Mouse (Mus musculus): ENCODE results near the gene Lyzl4. TPM values are rescaled to one million over a fixed set of nuclear protein-coding genes. Genes with fewer than 3 reads are reported as not detected.
A peak's percentile ranks its signal among the peaks of the same experiment; 100 is the strongest.

Gene Lyzl4
- total RNA-seq, 2 experiments from 2014 or later = 0.74 to 1.3 TPM

DNA sequence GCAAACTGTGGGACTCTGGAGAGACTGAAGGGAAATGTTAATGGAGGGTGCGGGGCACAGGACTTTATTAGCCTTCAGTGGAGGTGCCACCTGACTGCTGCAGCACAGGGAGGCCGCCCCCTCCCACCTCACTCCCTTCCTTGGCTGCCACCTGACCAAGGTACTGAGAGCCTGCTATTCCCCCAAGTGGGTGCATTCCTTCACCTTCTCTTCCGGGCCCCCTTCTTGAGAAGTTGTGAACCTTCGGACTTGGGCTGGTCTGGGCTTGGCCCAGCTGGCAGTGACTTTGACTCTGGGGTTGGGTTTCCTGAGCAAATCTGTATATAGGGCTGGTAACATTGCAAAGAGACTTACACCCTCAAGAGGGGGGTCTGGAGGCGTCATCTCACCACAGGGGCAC is 14.4 kb upstream of the Lyzl4 start:
- DNase-seq (ENCODE audit: extremely low spot score in 1 of 2, low spot score in 1 of 2) = no peak

DNA sequence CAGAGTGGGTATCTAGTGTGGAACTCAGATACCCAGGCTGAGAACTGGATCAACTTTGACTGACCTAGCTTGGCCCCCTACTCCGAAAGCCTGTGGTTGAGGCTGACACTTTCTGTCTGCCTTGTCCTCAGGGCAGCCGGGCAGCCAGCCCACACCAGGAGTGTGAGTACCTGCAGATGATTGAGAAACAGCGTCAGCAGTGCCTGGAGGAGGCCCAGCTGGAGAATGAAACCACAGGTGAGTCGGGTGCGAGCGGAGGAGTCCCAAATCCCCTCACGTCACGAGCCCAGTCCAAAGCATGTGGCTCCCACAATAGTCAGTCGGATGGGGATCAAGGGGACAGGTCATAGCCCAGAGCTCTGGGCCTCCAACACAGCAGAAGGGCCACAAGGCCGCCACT is 11.8 kb upstream of the Lyzl4 start:
- no peak for DNase-seq (ENCODE audit: extremely low spot score in 1 of 2, low spot score in 1 of 2)

DNA sequence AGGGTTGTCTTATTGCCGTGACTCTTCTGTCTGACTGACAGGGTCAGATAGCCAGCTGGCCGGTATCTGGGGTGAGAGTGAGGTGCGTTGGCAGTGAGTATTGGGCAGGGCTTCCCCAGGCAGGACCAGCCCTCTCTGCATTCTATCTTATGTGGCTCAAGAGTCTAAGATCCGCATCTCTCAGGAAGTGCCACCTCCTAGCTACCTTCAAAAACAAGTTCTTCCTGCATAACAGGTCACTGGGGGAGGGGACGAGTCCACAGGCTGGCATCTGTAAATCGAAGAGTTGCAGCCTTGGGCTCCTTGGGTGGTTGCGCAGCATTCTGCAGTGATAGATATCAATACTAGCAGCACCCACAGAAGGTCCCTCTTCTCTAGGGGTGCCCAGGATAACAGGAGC is 5.1 kb upstream of the Lyzl4 start:
- no peak for DNase-seq (ENCODE audit: extremely low spot score in 1 of 2, low spot score in 1 of 2)

DNA sequence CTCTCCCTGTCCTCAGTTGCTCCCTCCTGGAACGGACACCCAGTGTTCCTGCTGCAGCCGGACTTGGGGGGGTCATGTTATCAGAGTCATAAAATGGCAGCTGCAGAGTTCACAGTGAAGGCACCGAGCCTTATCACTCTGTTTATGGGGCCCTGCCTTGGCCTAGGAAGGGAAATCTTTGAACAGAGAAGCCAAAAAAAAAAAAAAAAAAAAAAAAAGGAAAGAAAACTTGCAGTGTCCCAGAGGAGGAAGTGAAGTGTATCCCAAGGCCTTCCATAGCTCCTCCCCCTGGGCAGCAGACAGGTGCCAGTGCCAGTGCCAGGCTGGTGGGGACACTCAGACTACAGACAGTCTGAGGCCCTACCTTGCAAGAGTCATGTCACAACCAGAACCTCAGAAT is 3.0 kb upstream of the Lyzl4 start:
- DNase-seq (ENCODE audit: extremely low spot score in 1 of 2, low spot score in 1 of 2) = no peak

DNA sequence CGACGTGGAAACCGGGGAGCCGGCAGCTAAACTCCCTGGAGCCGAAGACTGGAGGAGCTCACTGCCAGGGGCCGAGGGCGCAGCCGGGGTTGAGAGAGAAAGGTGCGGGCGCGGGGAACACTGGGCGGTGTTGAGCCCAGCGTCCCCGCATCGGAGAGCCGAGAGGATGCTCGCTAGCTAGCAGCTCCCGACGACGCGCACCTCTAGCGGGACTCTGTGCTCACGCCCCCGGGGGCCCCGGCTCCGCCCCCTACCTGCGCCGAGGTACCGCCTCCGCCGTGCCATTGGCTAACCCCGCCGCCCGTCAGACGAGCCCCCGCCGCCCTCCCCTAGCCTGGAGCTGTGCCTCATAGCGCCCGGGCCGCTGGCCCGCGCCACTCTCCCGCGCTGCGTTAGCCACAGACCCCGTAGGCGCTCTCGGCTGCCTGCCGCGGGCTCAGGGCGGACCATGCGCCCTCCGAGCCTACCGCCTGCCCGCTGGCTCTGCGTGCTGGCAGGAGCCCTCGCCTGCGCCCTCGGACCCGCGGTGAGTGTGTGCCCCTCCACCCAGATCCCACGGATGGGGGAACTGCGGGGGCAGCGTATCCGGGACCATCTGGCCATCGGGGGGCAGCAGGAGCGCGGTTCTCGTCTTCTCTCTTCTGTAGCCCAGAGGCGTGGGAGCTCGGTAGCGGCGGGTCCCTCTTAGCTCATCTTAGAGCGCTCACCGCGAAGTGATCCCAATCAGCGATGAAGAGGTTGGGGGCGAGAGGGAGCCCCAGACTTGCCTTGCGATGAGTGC is 695 bp upstream of the Lyzl4 start, which contains the start of gene Vipr1:
Vipr1 (plus strand) TSS at position 316 of the 781 bp plus-strand sequence.
- peak; percentile 74 to 80 for DNase-seq (ENCODE audit: extremely low spot score in 1 of 2, low spot score in 1 of 2)

DNA sequence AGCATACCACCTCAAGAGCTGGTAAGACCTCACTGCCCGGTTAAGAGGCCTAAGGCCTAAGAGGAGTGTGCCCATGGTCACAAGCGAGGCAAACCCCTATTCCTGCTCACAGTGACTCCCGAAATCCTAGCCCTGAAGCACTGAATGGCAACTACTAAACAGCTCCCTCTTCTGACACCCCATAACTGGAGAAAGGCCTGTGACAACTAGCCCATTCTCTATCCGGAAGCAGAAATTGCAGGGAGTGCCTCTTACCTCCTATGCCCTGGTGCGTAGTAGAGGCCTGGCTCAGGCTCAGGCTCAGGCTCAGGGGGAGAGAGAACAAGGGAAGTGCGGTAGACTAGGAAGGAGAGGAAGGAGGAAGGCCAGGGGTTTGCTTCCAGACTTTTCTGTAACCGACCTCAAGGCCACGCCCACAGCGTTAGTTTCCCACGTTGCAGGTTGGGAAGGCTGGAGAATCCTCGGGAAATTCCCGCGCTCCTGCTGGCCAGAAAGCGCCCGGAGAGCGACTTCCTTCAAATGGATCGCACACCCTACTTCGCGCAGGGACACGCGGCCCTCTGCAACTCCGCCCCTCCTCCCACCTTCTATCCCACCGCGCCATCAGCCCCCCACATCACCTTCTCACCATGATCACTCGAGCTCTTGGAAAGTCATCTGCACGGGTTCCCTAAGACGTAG is 521 bp downstream of the Lyzl4 start:
- DNase-seq (ENCODE audit: extremely low spot score in 1 of 2, low spot score in 1 of 2) = no peak

DNA sequence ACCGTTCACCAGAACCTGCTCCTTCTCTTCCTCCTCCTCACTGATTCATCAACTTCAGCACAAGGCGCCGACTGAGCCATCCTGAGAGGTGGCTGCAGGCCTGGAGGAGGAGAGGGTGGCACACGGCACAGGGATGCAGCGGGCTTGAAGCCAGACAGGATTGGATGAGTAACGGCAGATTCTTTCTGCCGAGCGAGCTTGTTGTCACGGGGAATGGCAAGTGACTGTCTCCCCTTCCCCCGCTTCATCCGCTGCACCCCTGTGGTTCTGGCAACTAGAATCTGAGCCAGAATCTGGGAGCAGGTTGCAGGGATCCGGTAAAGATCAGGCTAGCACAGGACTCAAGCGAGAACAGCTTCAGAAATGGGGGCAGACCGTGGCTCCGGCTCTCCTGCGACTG is 2.1 kb downstream of the Lyzl4 start:
- DNase-seq (ENCODE audit: extremely low spot score in 1 of 2, low spot score in 1 of 2) = peak in 1 of 2 experiments; percentile 53

DNA sequence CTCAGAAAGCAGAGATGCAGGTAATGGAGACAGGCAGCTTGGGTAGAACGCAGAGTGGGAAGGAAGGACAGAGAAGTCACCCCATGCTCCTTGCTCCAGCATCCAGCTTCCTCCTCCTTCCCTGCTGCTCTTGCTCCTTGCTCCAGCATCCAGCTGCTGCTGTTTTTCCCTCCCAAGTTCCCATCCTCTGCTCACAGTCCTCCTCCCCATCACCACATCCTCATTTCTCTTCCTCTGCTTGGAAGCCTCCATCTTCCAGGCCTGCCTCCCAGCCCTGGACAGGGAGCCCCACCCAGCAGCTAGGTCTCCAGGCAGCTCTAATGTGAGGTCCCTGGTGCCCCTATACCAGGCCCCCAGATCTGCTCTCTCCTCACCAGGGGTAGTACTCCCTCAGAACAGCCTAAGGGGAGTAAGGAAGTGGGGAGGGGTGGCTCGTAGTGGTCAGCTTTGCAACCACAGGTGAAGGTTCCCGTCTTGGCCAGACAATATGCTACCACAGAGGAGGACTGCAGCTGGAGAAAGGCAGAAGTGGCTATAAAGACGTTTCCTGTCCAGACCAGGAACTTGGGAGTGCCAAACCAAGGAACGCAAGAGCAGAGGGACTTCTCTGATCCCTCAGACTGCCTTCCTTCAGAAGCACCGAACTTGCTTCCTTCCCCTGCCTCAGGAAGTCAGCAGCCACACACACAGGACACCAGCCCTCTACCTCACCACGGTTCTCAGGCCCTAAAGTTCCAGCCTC is 5.9 kb downstream of the Lyzl4 start:
- no peak for DNase-seq (ENCODE audit: extremely low spot score in 1 of 2, low spot score in 1 of 2)

DNA sequence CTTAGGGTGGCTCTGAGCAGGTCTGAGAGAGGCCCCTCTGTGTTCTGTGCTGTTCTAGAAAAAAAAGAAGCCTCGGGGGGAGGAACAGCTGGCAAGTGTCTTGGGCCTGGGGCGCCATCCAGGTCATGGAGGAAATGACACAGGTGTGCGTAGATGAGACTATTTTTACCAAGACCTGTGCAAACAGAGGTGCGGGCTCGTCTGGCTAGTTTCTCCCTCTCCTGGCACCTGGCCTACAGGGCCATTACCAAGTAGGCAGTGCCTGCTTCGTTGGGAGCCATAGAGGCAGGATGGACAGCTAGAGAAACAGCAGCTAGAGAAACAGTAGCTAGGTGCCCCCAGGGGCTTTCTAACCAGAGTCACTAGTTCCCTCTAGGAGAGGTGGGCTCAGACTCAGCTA is 8.6 kb downstream of the Lyzl4 start:
- no peak for DNase-seq (ENCODE audit: extremely low spot score in 1 of 2, low spot score in 1 of 2)

DNA sequence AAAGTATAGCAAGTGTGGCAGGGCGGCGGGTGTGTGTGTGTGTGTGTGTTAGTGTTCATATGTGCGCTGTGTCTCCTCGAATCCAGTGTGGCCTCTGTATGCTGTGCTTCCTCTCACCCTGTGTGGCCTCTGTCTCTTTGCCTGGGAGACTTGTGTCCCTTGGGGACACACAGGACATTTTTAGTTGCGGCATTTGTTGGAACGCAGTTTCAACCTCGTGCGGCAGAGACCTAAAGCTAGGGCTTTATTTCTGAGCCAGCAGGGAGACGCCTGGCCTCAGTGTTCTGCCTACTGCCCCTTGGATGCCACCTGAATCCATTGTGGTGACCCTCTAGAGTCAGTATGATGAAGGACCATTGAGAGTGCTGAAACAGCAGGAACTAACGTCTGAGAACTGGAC is 9.0 kb downstream of the Lyzl4 start:
- no peak for DNase-seq (ENCODE audit: extremely low spot score in 1 of 2, low spot score in 1 of 2)

DNA sequence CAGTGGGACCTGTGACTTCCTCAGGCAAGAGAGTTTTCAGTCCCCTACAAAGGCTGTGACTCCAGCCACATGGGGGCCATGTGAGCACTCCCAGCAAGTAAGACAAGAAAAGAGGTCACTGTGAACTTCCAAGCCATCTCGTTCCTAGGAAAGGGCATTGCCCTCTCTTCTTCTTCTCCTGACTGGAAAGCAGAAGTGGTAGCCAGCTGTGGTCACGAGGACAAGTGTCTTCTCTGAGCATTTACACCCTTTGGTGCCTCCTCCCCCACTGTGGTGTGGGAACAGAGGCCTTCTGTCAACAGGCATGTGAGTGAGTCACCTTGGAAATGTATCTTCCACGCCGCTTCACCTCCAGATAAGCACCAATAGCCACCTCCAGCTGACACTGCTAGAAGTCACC is 9.9 kb downstream of the Lyzl4 start:
- DNase-seq (ENCODE audit: extremely low spot score in 1 of 2, low spot score in 1 of 2) = no peak

DNA sequence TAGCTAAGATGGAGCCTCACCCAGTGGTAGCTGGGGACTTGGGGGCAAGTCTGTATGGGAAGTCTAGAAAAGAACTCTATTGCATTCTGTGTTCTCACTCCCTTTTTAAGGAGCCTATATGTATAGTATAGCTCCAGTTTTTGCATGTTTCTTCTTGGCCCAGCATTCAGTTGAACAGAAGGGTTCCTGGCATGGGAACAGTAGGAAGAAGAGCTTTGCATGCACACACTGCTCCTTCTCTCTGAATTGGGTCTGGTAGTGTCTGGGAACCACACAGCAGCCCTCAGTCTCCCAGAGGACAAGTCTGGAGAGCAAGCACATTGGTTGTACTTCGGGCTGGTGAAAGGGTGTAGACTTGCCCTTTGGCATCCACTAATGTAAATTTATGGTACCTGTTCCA is 11.3 kb downstream of the Lyzl4 start:
- DNase-seq (ENCODE audit: extremely low spot score in 1 of 2, low spot score in 1 of 2) = no peak

DNA sequence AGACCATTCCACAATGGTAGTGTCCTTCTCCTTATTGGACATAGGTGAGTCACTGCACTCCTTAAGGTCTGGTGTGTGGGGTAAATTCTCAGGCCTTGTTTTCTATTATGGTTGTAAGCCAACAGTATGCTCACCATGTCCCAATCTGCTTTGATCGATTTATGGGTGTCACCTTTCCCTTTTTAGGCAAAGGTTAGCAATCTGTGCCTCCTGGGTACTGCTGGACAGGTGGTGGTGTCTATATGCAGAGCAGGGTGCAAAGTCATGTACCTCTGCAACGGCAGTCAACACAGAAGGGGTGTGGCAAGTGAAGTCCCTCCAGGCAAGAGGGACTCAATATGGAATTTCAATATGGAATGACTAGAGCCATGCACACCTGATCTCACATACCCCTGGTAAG is 17.0 kb downstream of the Lyzl4 start:
- no peak for DNase-seq (ENCODE audit: extremely low spot score in 1 of 2, low spot score in 1 of 2)

DNA sequence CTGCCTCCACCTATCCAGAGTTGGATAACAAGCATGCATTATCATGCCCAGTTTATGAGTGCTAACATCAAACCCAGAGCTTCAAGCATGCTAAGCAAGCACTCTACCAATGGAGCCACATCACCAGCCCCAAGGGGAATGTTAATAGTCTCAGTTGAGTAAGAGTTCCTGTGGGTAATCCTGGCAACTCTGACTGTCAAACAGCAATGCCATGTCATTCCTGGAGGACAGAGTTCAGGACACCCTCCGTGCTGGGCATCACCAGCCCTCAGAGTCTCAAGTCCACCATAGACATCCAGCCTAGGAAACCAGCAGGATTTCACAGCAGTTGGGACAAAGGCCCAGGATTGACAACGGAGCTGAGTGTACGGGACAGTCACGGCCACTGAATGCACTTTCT is 18.7 kb downstream of the Lyzl4 start:
- no peak for DNase-seq (ENCODE audit: extremely low spot score in 1 of 2, low spot score in 1 of 2)

DNA sequence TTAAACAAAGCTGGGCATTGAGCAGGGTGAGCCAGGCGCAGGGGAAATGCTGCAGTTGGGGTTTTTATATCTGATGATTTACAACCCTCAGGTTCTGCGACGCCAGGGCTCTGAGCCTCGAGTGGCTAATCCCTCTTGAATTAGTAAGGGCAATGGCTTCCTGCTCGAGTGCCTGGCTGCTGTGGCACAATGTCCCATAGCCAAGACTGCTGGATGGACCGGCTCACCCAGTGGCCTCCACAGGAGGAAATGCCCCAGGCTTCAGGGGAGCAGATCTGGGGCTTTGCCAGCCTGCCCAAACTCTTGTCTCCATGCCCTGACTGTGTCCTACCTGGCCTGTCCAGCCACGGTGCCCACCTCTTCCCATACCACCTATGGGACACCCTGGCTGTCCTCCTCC is 22.5 kb downstream of the Lyzl4 start:
- no peak for DNase-seq (ENCODE audit: extremely low spot score in 1 of 2, low spot score in 1 of 2)

DNA sequence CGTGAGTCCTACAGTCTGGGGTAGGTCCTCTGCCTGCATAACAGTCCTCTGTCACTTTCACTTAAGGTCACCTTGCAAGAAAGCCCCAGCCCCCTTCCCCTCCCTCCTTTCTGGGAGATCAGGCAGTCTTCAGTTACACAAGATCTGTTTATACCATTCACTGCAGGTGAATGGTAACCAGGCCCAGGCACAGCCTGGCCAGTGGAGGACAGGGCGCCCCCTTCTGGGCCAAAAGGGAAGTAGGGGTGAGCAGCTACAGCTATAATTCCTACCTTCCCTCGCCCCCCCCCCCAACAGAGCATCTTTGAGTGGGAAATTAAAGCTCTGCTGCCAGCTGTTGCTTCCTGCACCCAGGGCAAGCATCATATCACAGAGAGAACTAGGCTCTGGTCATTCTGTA is 25.4 kb downstream of the Lyzl4 start:
- DNase-seq (ENCODE audit: extremely low spot score in 1 of 2, low spot score in 1 of 2) = peak in 1 of 2 experiments; percentile 34

DNA sequence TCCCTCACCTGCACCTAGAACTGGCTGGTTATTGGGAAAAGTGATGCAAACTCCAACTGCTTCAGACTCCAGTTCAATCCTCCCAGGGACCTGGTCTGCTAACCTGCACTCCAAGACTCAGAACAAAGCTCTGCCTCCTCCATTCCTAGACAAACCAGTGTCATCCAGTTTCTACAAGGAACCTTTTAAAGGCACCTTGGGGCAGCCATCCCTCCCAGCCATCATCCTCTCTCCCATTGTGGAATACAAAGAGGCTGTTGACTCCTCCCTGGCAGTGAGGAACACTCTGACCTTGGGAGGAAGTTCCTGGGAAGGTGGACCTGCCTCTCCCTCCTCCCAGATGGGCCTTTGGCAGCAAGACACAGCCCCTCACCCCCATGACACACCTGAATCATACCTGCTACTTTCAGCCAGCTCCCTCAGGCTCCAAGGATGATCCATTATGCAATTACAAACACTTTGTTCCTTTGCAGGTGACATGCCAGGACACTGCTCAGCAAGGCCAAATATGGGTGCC is 27.6 kb downstream of the Lyzl4 start:
- DNase-seq (ENCODE audit: extremely low spot score in 1 of 2, low spot score in 1 of 2) = no peak

DNA sequence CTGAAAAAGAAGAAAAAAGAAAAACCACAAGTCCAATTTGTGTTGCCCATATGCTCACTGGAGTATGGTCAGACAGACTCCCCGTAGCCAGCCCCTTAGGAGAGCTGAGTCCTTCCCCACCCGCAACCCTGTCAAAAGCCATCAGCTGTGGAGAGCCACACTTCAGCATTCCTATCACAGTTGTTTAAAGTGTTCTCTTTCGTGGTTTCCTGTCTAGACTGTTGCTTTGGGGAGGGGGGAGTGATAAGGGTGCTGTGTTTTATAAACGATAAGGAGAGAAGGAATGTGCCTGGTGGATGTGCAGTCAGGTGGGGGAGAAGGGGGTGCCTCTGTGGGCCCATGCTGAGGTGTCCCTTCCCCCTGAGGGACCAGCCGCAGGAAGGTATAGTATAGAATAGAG is 28.7 kb downstream of the Lyzl4 start:
- DNase-seq (ENCODE audit: extremely low spot score in 1 of 2, low spot score in 1 of 2) = no peak

DNA sequence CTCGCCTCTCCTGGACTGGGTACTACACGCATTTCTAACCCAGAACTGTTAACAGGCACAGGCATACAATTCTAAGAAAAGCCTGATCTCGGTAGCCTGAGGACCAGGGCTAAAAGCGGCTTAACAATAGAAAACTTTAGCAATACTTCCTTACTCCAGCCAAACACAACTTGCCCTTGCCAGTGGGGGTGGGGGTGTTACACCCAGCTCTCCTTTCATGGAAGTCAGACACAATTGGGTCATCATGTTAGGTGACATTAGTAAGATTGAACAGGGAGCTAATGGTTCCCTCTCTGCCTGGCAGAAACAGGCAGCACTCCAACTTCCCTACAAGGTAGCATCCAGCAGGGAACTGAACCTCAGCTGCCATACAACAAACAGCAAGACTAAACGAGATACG is 32.5 kb downstream of the Lyzl4 start:
- DNase-seq (ENCODE audit: extremely low spot score in 1 of 2, low spot score in 1 of 2) = no peak

DNA sequence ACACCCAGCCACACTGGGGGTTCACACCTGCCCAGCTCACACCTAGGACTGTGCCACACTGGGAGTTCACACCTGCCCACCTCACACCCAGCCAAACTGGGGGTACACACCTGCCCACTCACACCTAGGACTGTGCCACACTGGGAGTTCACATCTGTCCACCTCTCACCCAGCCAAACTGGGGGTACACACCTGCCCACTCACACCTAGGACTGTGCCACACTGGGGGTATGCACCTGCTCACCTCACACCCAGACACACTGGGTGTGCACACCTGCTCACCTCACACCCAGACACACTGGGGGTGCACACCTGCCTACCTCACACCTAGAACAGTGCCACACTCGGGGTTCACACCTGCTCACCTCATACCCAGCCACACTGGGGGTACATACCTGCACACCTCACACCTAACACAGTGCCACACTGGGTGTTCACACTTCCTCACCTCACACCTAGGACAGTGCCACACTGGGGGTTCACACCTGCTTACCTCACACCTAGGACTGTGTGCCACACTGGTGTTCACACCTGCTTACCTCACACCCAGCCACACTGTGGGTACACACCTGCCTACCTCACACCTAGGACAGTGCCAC is 35.3 kb downstream of the Lyzl4 start:
- no peak for DNase-seq (ENCODE audit: extremely low spot score in 1 of 2, low spot score in 1 of 2)

Data from layer of hippocampus, postnatal 25 days (tissue).